Comparison of ENCODE assay signal across 14 mouse cellular contexts in the genomic region with DNA sequence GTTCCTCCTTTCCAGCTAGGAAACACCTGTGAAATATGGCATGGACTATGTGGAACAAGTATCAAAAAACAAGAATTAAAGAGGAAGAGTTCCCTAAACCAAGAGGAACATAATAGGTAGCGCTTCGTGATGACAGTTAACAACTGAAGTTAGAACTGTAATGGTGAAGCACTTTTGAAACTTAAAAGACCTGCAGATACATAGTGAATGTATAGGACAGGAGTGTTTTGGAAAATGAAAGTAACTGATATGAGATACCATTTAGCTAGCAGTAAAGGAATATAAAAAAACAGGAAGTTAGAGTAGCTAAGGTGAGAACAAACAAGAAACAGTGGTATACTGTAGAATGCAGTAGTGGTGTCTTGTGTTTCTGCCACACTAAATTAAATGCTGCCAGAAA. TPM values are rescaled to one million over a fixed set of nuclear protein-coding genes. Genes with fewer than 3 reads are reported as not detected.
DNase-seq lines count a peak whose midpoint lies in the region; ATAC-seq and TF ChIP-seq lines count a peak whose summit lies in the region.
"Had no signal": no experiment of that assay in that cellular context is flagged by ENCODE, and none has a peak within 500 bp of the region (broad histone marks: within the 10 kb centered on the region; RNA-seq: fewer than 3 reads in every experiment).

No protein-coding gene starts in this region.

- no peak for DNase-seq in heart, postnatal 0 days (ENCODE audit: low spot score)
- peak; percentile 24 for DNase-seq in thymus, postnatal 0 days (ENCODE audit: low spot score)
- no peak for DNase-seq in thymus, postnatal 36 days
- no peak for DNase-seq in stomach, postnatal 0 days (ENCODE audit: low spot score)
- no peak for DNase-seq in adrenal gland, adult 18-20 months (ENCODE audit: low spot score in 2 of 2)
- DNase-seq in cerebellum, postnatal 14 days = no peak
- DNase-seq: adrenal gland, postnatal 14 days; cerebellum, adult 18-20 months; layer of hippocampus, postnatal 36 days; lung, adult 18-20 months had no signal

- no peak for ATAC-seq in heart, postnatal 0 days (ENCODE audit: insufficient read depth, low read depth)
- no peak for ATAC-seq in heart, embryonic 11.5 days (replicated peaks; ENCODE audit: insufficient number of reproducible peaks, low FRiP score, low TSS enrichment)
- no peak for ATAC-seq in intestine, embryonic 16.5 days
- no peak for ATAC-seq in stomach, postnatal 0 days (ENCODE audit: low FRiP score, low TSS enrichment)

- H3K4me3 ChIP-seq in heart, postnatal 0 days (ENCODE audit: low read depth, low read length) = peak overlapping the region; percentile 21
- no peak overlapping the region for H3K4me3 ChIP-seq in heart, embryonic 11.5 days (ENCODE audit: low read depth, low read length)
- no peak overlapping the region for H3K4me3 ChIP-seq in intestine, embryonic 16.5 days (ENCODE audit: low read length)
- H3K4me3 ChIP-seq in stomach, postnatal 0 days (ENCODE audit: low read depth, low read length) = peak overlapping the region; percentile 24

- no peak for TF ChIP-seq EP300 in heart, postnatal 0 days (IDR thresholded peaks at IDR 0.05; ENCODE audit: low read depth)
- no peak for TF ChIP-seq EP300 in stomach, postnatal 0 days (optimal IDR thresholded peaks at IDR 0.05)

- peak overlapping the region; percentile 22; the same call in 1 of the 2 replicates for H3K4me2 ChIP-seq in heart, postnatal 0 days (ENCODE audit: low read depth, low read length)
- no peak overlapping the region for H3K4me2 ChIP-seq in heart, embryonic 11.5 days
- peak overlapping the region; percentile 37; the same call in 1 of the 2 replicates for H3K4me2 ChIP-seq in intestine, embryonic 16.5 days (ENCODE audit: low read depth, low read length)
- peak overlapping the region; percentile 35 for H3K4me2 ChIP-seq in stomach, postnatal 0 days (replicated peaks; ENCODE audit: low read depth)

- no peak overlapping the region for H3K27ac ChIP-seq in heart, postnatal 0 days (ENCODE audit: low read depth)
- no peak overlapping the region for H3K27ac ChIP-seq in heart, embryonic 11.5 days (ENCODE audit: low read depth, low read length)
- H3K27ac ChIP-seq in intestine, embryonic 16.5 days (ENCODE audit: low read length) = no peak overlapping the region
- H3K27ac ChIP-seq in stomach, postnatal 0 days (replicated peaks) = no peak overlapping the region

- H3K36me3 ChIP-seq in heart, postnatal 0 days (replicated peaks; ENCODE audit: control insufficient read depth, insufficient read depth, low read length) = no peaks in the 10 kb centered on the region
- H3K36me3 ChIP-seq in heart, embryonic 11.5 days (ENCODE audit: control insufficient read depth, insufficient read depth, low read length) = no peaks in the 10 kb centered on the region
- no peaks in the 10 kb centered on the region for H3K36me3 ChIP-seq in intestine, embryonic 16.5 days (ENCODE audit: control insufficient read depth, insufficient read depth, low read length)
- H3K36me3 ChIP-seq in stomach, postnatal 0 days (ENCODE audit: control insufficient read depth, insufficient read depth, low read length) = no peaks in the 10 kb centered on the region

- TF ChIP-seq CTCF in heart, postnatal 0 days (IDR thresholded peaks at IDR 0.05; ENCODE audit: low read depth) = no peak
- TF ChIP-seq CTCF in stomach, postnatal 0 days (IDR thresholded peaks at IDR 0.05; ENCODE audit: low read depth) = no peak

- 85% methylated on average over 2 of the region's 2 CpGs for WGBS in heart, postnatal 0 days
- WGBS in heart, embryonic 11.5 days (ENCODE audit: insufficient replicate concordance) = 96% methylated on average over 2 of the region's 2 CpGs
- 82% methylated on average over 2 of the region's 2 CpGs for WGBS in intestine, embryonic 16.5 days
- WGBS in stomach, postnatal 0 days = 77% methylated on average over 2 of the region's 2 CpGs

- no peaks in the 10 kb centered on the region for H3K9me3 ChIP-seq in heart, postnatal 0 days (replicated peaks; ENCODE audit: control insufficient read depth, low read length)
- H3K9me3 ChIP-seq in heart, embryonic 11.5 days (replicated peaks; ENCODE audit: control insufficient read depth, low read length) = no peaks in the 10 kb centered on the region
- no peaks in the 10 kb centered on the region for H3K9me3 ChIP-seq in intestine, embryonic 16.5 days (ENCODE audit: control insufficient read depth, low read length)
- H3K9me3 ChIP-seq in stomach, postnatal 0 days (ENCODE audit: control insufficient read depth, low read length) = no peaks in the 10 kb centered on the region

- no peak overlapping the region for H3K9ac ChIP-seq in heart, postnatal 0 days (replicated peaks; ENCODE audit: low read depth, low read length)
- H3K9ac ChIP-seq in heart, embryonic 11.5 days (ENCODE audit: low read depth, low read length) = no peak overlapping the region
- no peak overlapping the region for H3K9ac ChIP-seq in intestine, embryonic 16.5 days (ENCODE audit: low read depth, low read length)
- no peak overlapping the region for H3K9ac ChIP-seq in stomach, postnatal 0 days (ENCODE audit: low read length)

- no peaks in the 10 kb centered on the region for H3K27me3 ChIP-seq in heart, postnatal 0 days (ENCODE audit: control insufficient read depth, insufficient read depth, low read length)
- H3K27me3 ChIP-seq in heart, embryonic 11.5 days (ENCODE audit: control insufficient read depth, insufficient read depth, low read length) = no peaks in the 10 kb centered on the region
- H3K27me3 ChIP-seq in intestine, embryonic 16.5 days (replicated peaks; ENCODE audit: control insufficient read depth, insufficient read depth, low read length) = no peaks in the 10 kb centered on the region
- no peaks in the 10 kb centered on the region for H3K27me3 ChIP-seq in stomach, postnatal 0 days (ENCODE audit: control insufficient read depth, insufficient read depth, low read length)

- peaks cover 3% of the 10 kb centered on the region; the same call in 1 of the 2 replicates for H3K4me1 ChIP-seq in heart, postnatal 0 days (ENCODE audit: control insufficient read depth, insufficient read depth)
- no peaks in the 10 kb centered on the region for H3K4me1 ChIP-seq in heart, embryonic 11.5 days (ENCODE audit: control insufficient read depth, insufficient read depth, low read length)
- peaks cover 4% of the 10 kb centered on the region; the same call in 1 of the 2 replicates for H3K4me1 ChIP-seq in intestine, embryonic 16.5 days (ENCODE audit: control insufficient read depth, insufficient read depth, low read length)
- no peaks in the 10 kb centered on the region for H3K4me1 ChIP-seq in stomach, postnatal 0 days (replicated peaks; ENCODE audit: control insufficient read depth, insufficient read depth)

RNA-seq across cellular contexts. Expression of gene Esyt2, which starts 1.9 kb away (rescaled TPM):
- 32.2 and 33.7 TPM in 2 replicates for total RNA-seq in heart, postnatal 0 days (2014; rRNA removed; ENCODE audit: low replicate concordance)
- 7.4 TPM in 2 replicates for polyA plus RNA-seq in heart, postnatal 0 days (2015; fragmentation: Nextera tagmentation; extraction: Ambion mirVana)
- polyA plus RNA-seq in heart, embryonic 11.5 days (2014; fragmentation: Nextera tagmentation; extraction: Ambion mirVana) = 15.7 and 16.6 TPM in 2 replicates
- 19.5 and 23.6 TPM in 2 replicates for polyA plus RNA-seq in thymus, postnatal 0 days (2015; fragmentation: Nextera tagmentation; extraction: Ambion mirVana)
- 15.7 and 18.0 TPM in 2 replicates for polyA plus RNA-seq in intestine, embryonic 16.5 days (2015; fragmentation: Nextera tagmentation; extraction: Ambion mirVana)
- polyA plus RNA-seq in stomach, postnatal 0 days (2015; fragmentation: Nextera tagmentation; extraction: Ambion mirVana) = 17.0 and 17.5 TPM in 2 replicates
- 10 to 100 TPM; 50.0 to 54.6 TPM for total RNA-seq in adrenal gland, adult 18-20 months (2021)

RNA-seq across cellular contexts. Expression of gene Gm11027, which starts 7.7 kb away (rescaled TPM):
- not detected in 2 replicates for total RNA-seq in heart, postnatal 0 days (2014; rRNA removed; ENCODE audit: low replicate concordance)
- not detected in 2 replicates for polyA plus RNA-seq in heart, postnatal 0 days (2015; fragmentation: Nextera tagmentation; extraction: Ambion mirVana)
- polyA plus RNA-seq in heart, embryonic 11.5 days (2014; fragmentation: Nextera tagmentation; extraction: Ambion mirVana) = not detected in 2 replicates
- polyA plus RNA-seq in thymus, postnatal 0 days (2015; fragmentation: Nextera tagmentation; extraction: Ambion mirVana) = not detected in 2 replicates
- not detected in 2 replicates for polyA plus RNA-seq in intestine, embryonic 16.5 days (2015; fragmentation: Nextera tagmentation; extraction: Ambion mirVana)
- polyA plus RNA-seq in stomach, postnatal 0 days (2015; fragmentation: Nextera tagmentation; extraction: Ambion mirVana) = not detected in 2 replicates
- total RNA-seq in adrenal gland, adult 18-20 months (2021) = not detected
- total RNA-seq: adrenal gland, postnatal 14 days; gastrocnemius, postnatal 4 days; layer of hippocampus, postnatal 36 days had no signal
- polyA plus RNA-seq: kidney, embryonic 14.5 days had no signal

RNA-seq across cellular contexts. Expression of gene Wdr60, which starts 20.0 kb away (rescaled TPM):
- 1.5 TPM in 1 of 2 replicates, not detected in the other for total RNA-seq in heart, postnatal 0 days (2014; rRNA removed; ENCODE audit: low replicate concordance)
- polyA plus RNA-seq in heart, postnatal 0 days (2015; fragmentation: Nextera tagmentation; extraction: Ambion mirVana) = 3.1 and 3.5 TPM in 2 replicates
- 7.3 and 9.3 TPM in 2 replicates for polyA plus RNA-seq in heart, embryonic 11.5 days (2014; fragmentation: Nextera tagmentation; extraction: Ambion mirVana)
- 6.7 and 9.5 TPM in 2 replicates for polyA plus RNA-seq in thymus, postnatal 0 days (2015; fragmentation: Nextera tagmentation; extraction: Ambion mirVana)
- 10.7 and 11.0 TPM in 2 replicates for polyA plus RNA-seq in intestine, embryonic 16.5 days (2015; fragmentation: Nextera tagmentation; extraction: Ambion mirVana)
- polyA plus RNA-seq in stomach, postnatal 0 days (2015; fragmentation: Nextera tagmentation; extraction: Ambion mirVana) = 7.7 and 8.5 TPM in 2 replicates
- 10 to 100 TPM in 1 of 2 experiments, 1 to 10 TPM in 1; 8.0 to 13.7 TPM for total RNA-seq in adrenal gland, adult 18-20 months (2021)

Comparison
In these comparisons a context has a peak if more than half of its experiments do, and no peak if none do; other contexts are left out.
1. H3K4me3 ChIP-seq: peak in heart, postnatal 0 days (single experiment) and stomach, postnatal 0 days (single experiment); none in heart, embryonic 11.5 days (single experiment) and intestine, embryonic 16.5 days (single experiment).